Mouse (Mus musculus): ENCODE results near the gene Wdr90. TPM values are rescaled to one million over a fixed set of nuclear protein-coding genes. Genes with fewer than 3 reads are reported as not detected.

Wdr90 gene
- polyA plus RNA-seq, 1 experiment from 2014 or later = 7.2 TPM

- 0 out of 2 replicates have a peak, but pooled peaks have one; percentile 7 for ATAC-seq (ENCODE audit: low read depth)
- H3K4me1 ChIP-seq (ENCODE audit: control insufficient read depth, low read depth, low read length) = peaks cover 32% of the 10 kb centered on the region
- H3K4me3 ChIP-seq (ENCODE audit: low read depth, low read length) = peak overlapping the region; percentile 86
- H3K27ac ChIP-seq (ENCODE audit: low read length) = no peak overlapping the region
- peak overlapping the region; percentile 74 for H3K9ac ChIP-seq (ENCODE audit: low read depth, low read length)
- H3K9me3 ChIP-seq (replicated peaks; ENCODE audit: control insufficient read depth, low read length) = no peaks in the 10 kb centered on the region
- H3K36me3 ChIP-seq (ENCODE audit: control insufficient read depth, insufficient read depth) = no peaks in the 10 kb centered on the region
- H3K27me3 ChIP-seq (ENCODE audit: control insufficient read depth, insufficient read depth, low read depth, low read length) = peaks cover 2% of the 10 kb centered on the region; the same call in 1 of the 2 replicates
- WGBS (ENCODE audit: insufficient replicate concordance) = 1% methylated on average over 37 of the region's 37 CpGs
- H3K4me2 ChIP-seq (ENCODE audit: low read depth, low read length) = peak overlapping the region; percentile 94
Measured at GRCm38 (mm10) chr17:25796211-25796771, 65.0 kb downstream of the Wdr90 start.

GRCm38 (mm10) chr17:25795609-25796092 is 65.7 kb downstream of the Wdr90 start, which contains the start of gene AC134908.4:
Gene AC134908.4, minus strand, starts transcription at chr17:25795659.
- WGBS (ENCODE audit: insufficient replicate concordance) = 45% methylated on average over 6 of the region's 6 CpGs
- H3K9ac ChIP-seq (ENCODE audit: low read depth, low read length) = peak within 1 kb of the TSS; percentile 74

GRCm38 (mm10) chr17:25794998-25795397 is 66.3 kb downstream of the Wdr90 start:
- no peak overlapping the region for H3K4me3 ChIP-seq (ENCODE audit: low read depth, low read length)
- no peak overlapping the region for H3K4me2 ChIP-seq (ENCODE audit: low read depth, low read length)

More at GRCm38 (mm10) chr17:25795609-25796092, 65.7 kb downstream of the Wdr90 start, which contains the start of gene AC134908.4:
- Histone ChIP-seq H3K4me3 (ENCODE audit: low read depth, low read length) (peak within 1 kb of the TSS; percentile 86), H3K27ac (ENCODE audit: low read length) (no peak within 1 kb of the TSS), H3K27me3 (ENCODE audit: control insufficient read depth, insufficient read depth, low read depth, low read length) (no peaks in the 10 kb centered on the region), H3K9me3 (replicated peaks; ENCODE audit: control insufficient read depth, low read length) (no peaks in the 10 kb centered on the region), H3K4me1 (ENCODE audit: control insufficient read depth, low read depth, low read length) (peaks cover 38% of the 10 kb centered on the region), H3K36me3 (ENCODE audit: control insufficient read depth, insufficient read depth) (no peaks in the 10 kb centered on the region), H3K4me2 (ENCODE audit: low read depth, low read length) (peak within 1 kb of the TSS; percentile 94)
- ATAC-seq (ENCODE audit: low read depth) = no peak

More at GRCm38 (mm10) chr17:25794998-25795397, 66.3 kb downstream of the Wdr90 start:
- Histone ChIP-seq H3K9me3 (replicated peaks; ENCODE audit: control insufficient read depth, low read length) (no peaks in the 10 kb centered on the region), H3K4me1 (ENCODE audit: control insufficient read depth, low read depth, low read length) (peaks cover 38% of the 10 kb centered on the region), H3K9ac (ENCODE audit: low read depth, low read length) (no peak overlapping the region), H3K36me3 (ENCODE audit: control insufficient read depth, insufficient read depth) (no peaks in the 10 kb centered on the region), H3K27me3 (ENCODE audit: control insufficient read depth, insufficient read depth, low read depth, low read length) (no peaks in the 10 kb centered on the region), H3K27ac (ENCODE audit: low read length) (no peak overlapping the region)
- 84% methylated on average over 17 of the region's 17 CpGs for WGBS (ENCODE audit: insufficient replicate concordance)
- ATAC-seq (ENCODE audit: low read depth) = no peak

Small RNA genes lying within 50 kb of the gene (microRNA-seq; reads per million reads assigned to microRNA genes)
- gene Mir3082 = not detected

Other genes starting within 250 kb of the Wdr90 start
- gene Gng13, start 144.3 kb downstream of the Wdr90 start, polyA plus RNA-seq (2015; fragmentation: Nextera tagmentation; extraction: Ambion mirVana) = not detected in 2 replicates
- gene Chtf18, start 134.1 kb downstream of the Wdr90 start, polyA plus RNA-seq (2015; fragmentation: Nextera tagmentation; extraction: Ambion mirVana) = 16.3 and 18.0 TPM in 2 replicates
- 5.2 TPM in 2 replicates for gene Rpusd1, start 133.8 kb downstream of the Wdr90 start, polyA plus RNA-seq (2015; fragmentation: Nextera tagmentation; extraction: Ambion mirVana)
- gene Mslnl, start 125.5 kb downstream of the Wdr90 start, polyA plus RNA-seq (2015; fragmentation: Nextera tagmentation; extraction: Ambion mirVana) = not detected in 2 replicates
- gene Msln, start 107.1 kb downstream of the Wdr90 start, polyA plus RNA-seq (2015; fragmentation: Nextera tagmentation; extraction: Ambion mirVana) = 2.8 and 3.4 TPM in 2 replicates
- 12.1 and 13.8 TPM in 2 replicates for gene Narfl, start 87.7 kb downstream of the Wdr90 start, polyA plus RNA-seq (2015; fragmentation: Nextera tagmentation; extraction: Ambion mirVana)
- gene Haghl, start 75.8 kb downstream of the Wdr90 start, polyA plus RNA-seq (2015; fragmentation: Nextera tagmentation; extraction: Ambion mirVana) = 6.9 and 7.0 TPM in 2 replicates
- gene Ccdc78, start 74.9 kb downstream of the Wdr90 start, polyA plus RNA-seq (2015; fragmentation: Nextera tagmentation; extraction: Ambion mirVana) = 0.04 and 0.07 TPM in 2 replicates
- 54.1 and 57.1 TPM in 2 replicates for gene Fam173a, start 68.6 kb downstream of the Wdr90 start, polyA plus RNA-seq (2015; fragmentation: Nextera tagmentation; extraction: Ambion mirVana)
- gene AC134908.4, start 65.8 kb downstream of the Wdr90 start, polyA plus RNA-seq (2015; fragmentation: Nextera tagmentation; extraction: Ambion mirVana) = not detected in 2 replicates
- 11.8 and 12.1 TPM in 2 replicates for gene Metrn, start 64.4 kb downstream of the Wdr90 start, polyA plus RNA-seq (2015; fragmentation: Nextera tagmentation; extraction: Ambion mirVana)
- 0.09 and 0.17 TPM in 2 replicates for gene Fbxl16, start 52.4 kb downstream of the Wdr90 start, polyA plus RNA-seq (2015; fragmentation: Nextera tagmentation; extraction: Ambion mirVana)
- 10.8 and 11.6 TPM in 2 replicates for gene Wdr24, start 37.9 kb downstream of the Wdr90 start, polyA plus RNA-seq (2015; fragmentation: Nextera tagmentation; extraction: Ambion mirVana)
- gene Jmjd8, start 32.6 kb downstream of the Wdr90 start, polyA plus RNA-seq (2015; fragmentation: Nextera tagmentation; extraction: Ambion mirVana) = 20.7 and 23.5 TPM in 2 replicates
- gene Stub1, start 28.1 kb downstream of the Wdr90 start, polyA plus RNA-seq (2015; fragmentation: Nextera tagmentation; extraction: Ambion mirVana) = 106 and 112 TPM in 2 replicates
- 0.30 and 0.45 TPM in 2 replicates for gene Rhbdl1, start 24.2 kb downstream of the Wdr90 start, polyA plus RNA-seq (2015; fragmentation: Nextera tagmentation; extraction: Ambion mirVana)
- gene Gm20683, start 19.7 kb downstream of the Wdr90 start, polyA plus RNA-seq (2015; fragmentation: Nextera tagmentation; extraction: Ambion mirVana) = 0.64 and 0.65 TPM in 2 replicates
- gene Rhot2, start 16.6 kb downstream of the Wdr90 start, polyA plus RNA-seq (2015; fragmentation: Nextera tagmentation; extraction: Ambion mirVana) = 11.4 and 12.3 TPM in 2 replicates
- gene Mcrip2, start 7.3 kb upstream of the Wdr90 start, polyA plus RNA-seq (2015; fragmentation: Nextera tagmentation; extraction: Ambion mirVana) = 32.8 and 37.0 TPM in 2 replicates
- 47.8 and 50.5 TPM in 2 replicates for gene Mettl26, start 13.6 kb upstream of the Wdr90 start, polyA plus RNA-seq (2015; fragmentation: Nextera tagmentation; extraction: Ambion mirVana)
- gene Wfikkn1, start 19.4 kb upstream of the Wdr90 start, polyA plus RNA-seq (2015; fragmentation: Nextera tagmentation; extraction: Ambion mirVana) = 0.30 and 0.42 TPM in 2 replicates
- 6.2 and 7.0 TPM in 2 replicates for gene Rab40c, start 58.2 kb upstream of the Wdr90 start, polyA plus RNA-seq (2015; fragmentation: Nextera tagmentation; extraction: Ambion mirVana)
- gene Pigq, start 83.4 kb upstream of the Wdr90 start, polyA plus RNA-seq (2015; fragmentation: Nextera tagmentation; extraction: Ambion mirVana) = 147 and 154 TPM in 2 replicates
- gene Nhlrc4, start 83.5 kb upstream of the Wdr90 start, polyA plus RNA-seq (2015; fragmentation: Nextera tagmentation; extraction: Ambion mirVana) = 6.8 and 7.8 TPM in 2 replicates
- 0.13 and 0.16 TPM in 2 replicates for gene A930017K11Rik, start 91.1 kb upstream of the Wdr90 start, polyA plus RNA-seq (2015; fragmentation: Nextera tagmentation; extraction: Ambion mirVana)
- 8.0 and 9.9 TPM in 2 replicates for gene Capn15, start 124.3 kb upstream of the Wdr90 start, polyA plus RNA-seq (2015; fragmentation: Nextera tagmentation; extraction: Ambion mirVana)
- 1.4 and 1.7 TPM in 2 replicates for gene Rab11fip3, start 208.1 kb upstream of the Wdr90 start, polyA plus RNA-seq (2015; fragmentation: Nextera tagmentation; extraction: Ambion mirVana)
- 21.2 and 26.3 TPM in 2 replicates for gene Decr2, start 228.8 kb upstream of the Wdr90 start, polyA plus RNA-seq (2015; fragmentation: Nextera tagmentation; extraction: Ambion mirVana)
- gene Nme4, start 234.1 kb upstream of the Wdr90 start, polyA plus RNA-seq (2015; fragmentation: Nextera tagmentation; extraction: Ambion mirVana) = 30.1 and 30.9 TPM in 2 replicates